Mouse (Mus musculus) limb, embryonic 11.5 days (tissue): Measurements from ENCODE around the gene Cdk5rap3. TPM values are rescaled to one million over a fixed set of nuclear protein-coding genes. Genes with fewer than 3 reads are reported as not detected.
A peak's percentile ranks its signal among the peaks of the same experiment; 100 is the strongest.

Experiments used
- ATAC-seq: fragments of 200-750 bp; cut with Nextera tagmentation; 2 replicates; pipeline ENCODE4 v1.8.0; 2017; ENCODE audit warnings: low read depth; ENCODE audit not compliant: insufficient number of reproducible peaks, low FRiP score, low TSS enrichment
- DNase-seq: peaks from one replicate; pipeline ENCODE4 v3.0.0-alpha.2; 2015; ENCODE audit warnings: low spot score
- H3K27ac ChIP-seq: fragments of 300-500 bp; sonication (generic); replicated peaks from 2 replicates; pipeline ENCODE4 v1.5.1; 2014; ENCODE audit warnings: low read depth, mild to moderate bottlenecking, low read length
- H3K27me3 ChIP-seq: fragments of 300-500 bp; sonication (generic); 2 replicates; pipeline ENCODE4 v1.6.1; 2014; ENCODE audit warnings: mild to moderate bottlenecking, low read length, mixed read lengths; ENCODE audit not compliant: control insufficient read depth, insufficient read depth
- H3K36me3 ChIP-seq: fragments of 300-500 bp; sonication (generic); 2 replicates; pipeline ENCODE4 v1.6.1; 2014; ENCODE audit warnings: mild to moderate bottlenecking, low read length, moderate library complexity, mixed read lengths; ENCODE audit not compliant: control insufficient read depth, insufficient read depth
- H3K4me1 ChIP-seq: fragments of 300-500 bp; sonication (generic); 2 replicates; pipeline ENCODE4 v1.6.1; 2014; ENCODE audit warnings: low read length, mixed read lengths; ENCODE audit not compliant: control insufficient read depth, insufficient read depth
- H3K4me2 ChIP-seq: fragments of 300-500 bp; sonication (generic); 2 replicates; pipeline ENCODE4 v1.6.1; 2014; ENCODE audit warnings: low read depth, mild to moderate bottlenecking, moderate library complexity; ENCODE audit not compliant: severe bottlenecking
- H3K4me3 ChIP-seq: fragments of 300-500 bp; sonication (generic); 2 replicates; pipeline ENCODE4 v1.5.1; 2014; ENCODE audit warnings: low read depth, low read length
- H3K9ac ChIP-seq: fragments of 300-500 bp; sonication (generic); 2 replicates; pipeline ENCODE4 v1.6.1; 2014; ENCODE audit warnings: mild to moderate bottlenecking, low read length
- H3K9me3 ChIP-seq: fragments of 300-500 bp; sonication (generic); 2 replicates; pipeline ENCODE4 v1.6.1; 2016; ENCODE audit warnings: low read length; ENCODE audit not compliant: control insufficient read depth
- WGBS: fragments of 180-500 bp; shearing (Covaris S2); extraction: QIAGEN DNeasy Blood & Tissue Kit; methylation state at CpG from one replicate; pipeline ENCODE4 v1.1.7; 2014; 5-methylcytosine and 5-hydroxymethylcytosine counted together
- polyA plus RNA-seq: library from polyadenylated mRNA; unstranded; fragments of >200 nt; fragmentation: Nextera tagmentation; extraction: Ambion mirVana; gene quantifications from 2 replicates; pipeline ENCODE4 v1.2.1, GENCODE M21; 2014

Gene Cdk5rap3
- polyA plus RNA-seq, 1 experiment from 2014 or later, result 77.0 TPM

GRCm38 (mm10) chr11:96912682-96913081, 3.6 kb downstream of the Cdk5rap3 start:
- Histone ChIP-seq H3K4me3 (no peak overlapping the region), H3K9me3 (no peaks in the 10 kb centered on the region), H3K4me1 (peaks cover 3% of the 10 kb centered on the region; the same call in 1 of the 2 replicates), H3K9ac (no peak overlapping the region), H3K27me3 (no peaks in the 10 kb centered on the region), H3K36me3 (peaks cover 2% of the 10 kb centered on the region; the same call in 1 of the 2 replicates), H3K4me2 (no peak overlapping the region), H3K27ac (no peak overlapping the region)
- 89% methylated on average over 11 of the region's 11 CpGs for WGBS
- ATAC-seq (no peak), DNase-seq (no peak)

DNA sequence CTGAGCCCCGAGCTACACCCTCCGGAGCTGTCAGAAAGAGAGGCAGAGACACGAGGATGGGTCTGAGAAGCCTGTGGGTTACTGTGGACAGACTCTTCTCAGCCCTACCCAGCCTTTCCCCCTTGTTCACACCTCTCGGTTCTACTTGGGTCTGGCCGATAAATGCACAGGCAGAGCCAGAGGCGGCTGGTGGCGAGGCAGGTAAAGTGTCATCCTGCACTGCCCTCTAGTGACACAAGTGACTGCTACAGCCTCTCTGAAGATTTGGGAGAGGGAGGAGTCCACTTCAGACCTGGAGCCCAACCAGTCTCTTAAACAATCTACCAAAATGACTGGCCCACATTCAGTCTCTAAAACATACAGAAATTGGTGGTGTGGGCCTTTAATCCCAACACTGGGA, 6.3 kb downstream of the Cdk5rap3 start:
- Histone ChIP-seq H3K4me1 (peaks cover 5% of the 10 kb centered on the region; the same call in 1 of the 2 replicates), H3K4me2 (no peak overlapping the region), H3K9me3 (no peaks in the 10 kb centered on the region), H3K4me3 (no peak overlapping the region), H3K9ac (no peak overlapping the region), H3K27me3 (no peaks in the 10 kb centered on the region), H3K36me3 (peaks cover 2% of the 10 kb centered on the region; the same call in 1 of the 2 replicates), H3K27ac (no peak overlapping the region)
- peak; percentile 90 for DNase-seq
- 30% methylated on average over 7 of the region's 7 CpGs for whole genome bisulfite sequencing
- ATAC-seq, result peak; percentile 49; the same call in 1 of the 2 replicates

- Histone ChIP-seq H3K27ac (no peak overlapping the region), H3K36me3 (peaks cover 2% of the 10 kb centered on the region; the same call in 1 of the 2 replicates), H3K9ac (no peak overlapping the region), H3K27me3 (no peaks in the 10 kb centered on the region), H3K4me2 (no peak overlapping the region), H3K4me1 (peaks cover 5% of the 10 kb centered on the region), H3K4me3 (no peak overlapping the region), H3K9me3 (no peaks in the 10 kb centered on the region)
- WGBS, result 93% methylated on average over 12 of the region's 12 CpGs
- ATAC-seq, result no peak
- DNase-seq, result no peak
Measured at GRCm38 (mm10) chr11:96908594-96908993, 7.7 kb downstream of the Cdk5rap3 start.

- Histone ChIP-seq H3K4me1 (peaks cover 17% of the 10 kb centered on the region), H3K4me2 (no peak overlapping the region), H3K9me3 (no peaks in the 10 kb centered on the region), H3K9ac (0 out of 2 replicates have a peak overlapping the region, but pooled peaks have one; percentile 4), H3K36me3 (peaks cover 2% of the 10 kb centered on the region; the same call in 1 of the 2 replicates), H3K4me3 (no peak overlapping the region), H3K27ac (no peak overlapping the region), H3K27me3 (no peaks in the 10 kb centered on the region)
- 39% methylated on average over 15 of the region's 15 CpGs for WGBS
- DNase-seq (no peak), ATAC-seq (no peak)
Measured at GRCm38 (mm10) chr11:96906431-96907161, 9.7 kb downstream of the Cdk5rap3 start.

DNA sequence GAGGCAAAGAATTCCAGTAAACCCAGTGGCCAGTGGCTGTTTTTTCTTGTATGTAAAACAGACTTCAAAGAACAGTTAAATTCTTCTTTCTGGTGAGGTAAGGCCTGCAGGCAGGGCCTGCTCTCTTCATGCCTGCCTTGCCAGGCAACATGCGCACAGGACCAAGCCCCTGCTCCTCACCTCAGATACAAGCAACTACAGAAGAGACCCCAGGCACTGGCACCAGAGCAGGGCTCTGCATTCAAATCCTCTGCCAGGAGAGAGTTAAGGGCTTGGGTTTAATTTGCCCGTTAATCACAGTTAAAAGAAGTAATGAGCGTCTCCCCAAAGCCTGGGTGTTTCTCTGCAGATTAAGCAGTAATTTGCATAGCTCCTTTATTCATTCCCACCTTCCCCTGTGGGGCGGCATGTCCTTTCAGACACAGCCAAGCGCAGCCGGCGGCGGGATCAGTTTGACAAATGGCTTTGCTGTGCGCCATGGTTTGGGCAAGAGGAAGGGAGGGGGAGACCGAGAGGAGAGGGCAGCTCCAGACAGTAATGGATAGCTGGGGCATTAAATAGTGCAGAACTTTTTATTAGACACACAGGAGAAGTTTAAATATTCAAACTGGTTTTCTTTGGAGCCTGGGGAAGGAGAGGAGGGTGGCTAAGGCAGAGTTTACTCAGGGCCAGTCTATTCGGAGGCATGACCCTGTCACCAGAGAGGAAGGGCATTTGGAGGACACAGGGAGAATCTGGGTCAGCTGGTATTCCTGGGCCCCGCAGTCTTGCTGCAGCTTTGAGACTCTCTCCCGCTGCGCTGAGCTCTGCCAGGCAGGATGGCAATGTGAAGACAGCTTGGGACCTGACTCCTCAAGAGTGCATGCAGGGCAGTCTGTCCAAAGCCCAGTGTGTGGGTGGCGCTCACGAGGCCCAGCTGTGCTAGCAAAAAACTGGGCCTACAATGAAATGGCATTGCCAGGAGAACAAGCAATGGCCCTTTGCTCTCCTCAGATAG, 13.4 kb downstream of the Cdk5rap3 start:
- H3K9me3 ChIP-seq, result no peaks in the 10 kb centered on the region
- no peak overlapping the region for H3K4me3 ChIP-seq
- no peak for ATAC-seq
- no peaks in the 10 kb centered on the region for H3K27me3 ChIP-seq
- H3K27ac ChIP-seq, result no peak overlapping the region
- H3K4me1 ChIP-seq, result peaks cover 23% of the 10 kb centered on the region
- WGBS, result 12% methylated on average over 16 of the region's 16 CpGs
- no peak overlapping the region for H3K9ac ChIP-seq
- no peak for DNase-seq
- H3K4me2 ChIP-seq, result no peak overlapping the region
- H3K36me3 ChIP-seq, result no peaks in the 10 kb centered on the region

- Histone ChIP-seq H3K27me3 (no peaks in the 10 kb centered on the region), H3K27ac (no peak overlapping the region), H3K9ac (no peak overlapping the region), H3K9me3 (no peaks in the 10 kb centered on the region), H3K4me3 (no peak overlapping the region), H3K4me2 (no peak overlapping the region), H3K36me3 (no peaks in the 10 kb centered on the region), H3K4me1 (peaks cover 18% of the 10 kb centered on the region)
- DNase-seq (no peak), ATAC-seq (no peak)
- WGBS, result 39% methylated on average over 9 of the region's 9 CpGs
Measured at GRCm38 (mm10) chr11:96901332-96901731, 15.0 kb downstream of the Cdk5rap3 start.

GRCm38 (mm10) chr11:96899449-96900306, 16.6 kb downstream of the Cdk5rap3 start:
- ATAC-seq, result no peak
- Histone ChIP-seq H3K4me2 (no peak overlapping the region; the same call in 1 of the 2 replicates), H3K9ac (no peak overlapping the region; the same call in 1 of the 2 replicates), H3K27me3 (no peaks in the 10 kb centered on the region), H3K4me3 (no peak overlapping the region), H3K9me3 (no peaks in the 10 kb centered on the region), H3K4me1 (peaks cover 18% of the 10 kb centered on the region), H3K27ac (no peak overlapping the region), H3K36me3 (no peaks in the 10 kb centered on the region)
- peak; percentile 57 for DNase-seq
- 32% methylated on average over 12 of the region's 13 CpGs for WGBS
